Mouse (Mus musculus) neural tube, embryonic 15.5 days (tissue): ENCODE results near the gene Olfr983. TPM values are rescaled to one million over a fixed set of nuclear protein-coding genes. Genes with fewer than 3 reads are reported as not detected.

ENCODE experiments used
- ATAC-seq: fragments of 200-750 bp; cut with Nextera tagmentation; 2 replicates; pipeline ENCODE4 v1.8.0; 2017; ENCODE audit warnings: mild to moderate bottlenecking, moderate TSS enrichment, moderate library complexity; ENCODE audit not compliant: low FRiP score
- H3K27ac ChIP-seq: fragments of 300-500 bp; sonication (generic); replicated peaks from 2 replicates; pipeline ENCODE4 v1.5.1; 2015; ENCODE audit warnings: mild to moderate bottlenecking, inconsistent platforms
- H3K27me3 ChIP-seq: fragments of 300-500 bp; sonication (generic); replicated peaks from 2 replicates; pipeline ENCODE4 v1.6.1; 2015; ENCODE audit warnings: inconsistent platforms
- H3K36me3 ChIP-seq: fragments of 300-500 bp; sonication (generic); 2 replicates; pipeline ENCODE4 v1.6.1; 2015; ENCODE audit warnings: inconsistent platforms
- H3K4me1 ChIP-seq: fragments of 300-500 bp; sonication (generic); 2 replicates; pipeline ENCODE4 v1.6.1; 2015; ENCODE audit warnings: inconsistent platforms
- H3K4me2 ChIP-seq: fragments of 300-500 bp; sonication (generic); 2 replicates; pipeline ENCODE4 v1.6.1; 2015; ENCODE audit warnings: inconsistent platforms, mild to moderate bottlenecking, moderate library complexity
- H3K4me3 ChIP-seq: fragments of 300-500 bp; sonication (generic); replicated peaks from 2 replicates; pipeline ENCODE4 v1.5.1; 2015; ENCODE audit warnings: mild to moderate bottlenecking, inconsistent platforms
- H3K9ac ChIP-seq: fragments of 300-500 bp; sonication (generic); replicated peaks from 2 replicates; pipeline ENCODE4 v1.6.1; 2015; ENCODE audit warnings: mild to moderate bottlenecking, inconsistent platforms
- H3K9me3 ChIP-seq: fragments of 300-500 bp; sonication (generic); replicated peaks from 2 replicates; pipeline ENCODE4 v1.6.1; 2016; ENCODE audit warnings: inconsistent platforms
- WGBS: fragments of 180-500 bp; shearing (Covaris S2); methylation state at CpG from one replicate; pipeline ENCODE4 v1.1.7; 2015; ENCODE audit warnings: mixed read lengths; 5-methylcytosine and 5-hydroxymethylcytosine counted together
- polyA plus RNA-seq: library from polyadenylated mRNA; unstranded; fragments of >200 nt; fragmentation: Nextera tagmentation; extraction: Ambion mirVana; gene quantifications from 2 replicates; pipeline ENCODE4 v1.2.1, GENCODE M21; 2015

Olfr983 gene
- not detected in 2 replicates for polyA plus RNA-seq

DNA sequence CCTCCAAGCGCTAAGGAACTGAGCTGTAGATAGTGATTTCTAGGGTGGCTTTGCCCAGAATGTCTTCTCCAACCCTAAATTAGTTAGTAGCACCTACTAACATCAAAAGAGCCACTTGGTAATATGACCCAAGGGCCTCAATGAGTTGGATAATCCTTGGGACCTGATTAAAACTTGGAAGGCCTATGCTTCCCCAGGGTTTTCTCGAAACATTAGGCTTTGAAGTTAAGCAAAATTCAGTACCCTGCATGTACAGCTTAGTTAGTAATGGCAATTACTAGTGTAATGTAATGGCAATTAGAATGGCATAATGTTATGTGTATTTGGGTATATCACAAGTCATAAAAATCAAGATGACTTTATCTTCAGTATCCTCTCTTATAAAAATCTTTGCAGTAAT, at the start of gene Olfr983:
TSS of gene Olfr983 (minus strand) at position 101 of the 400 bp plus-strand sequence.
- whole genome bisulfite sequencing = 86% methylated on average over 2 of the region's 2 CpGs

DNA sequence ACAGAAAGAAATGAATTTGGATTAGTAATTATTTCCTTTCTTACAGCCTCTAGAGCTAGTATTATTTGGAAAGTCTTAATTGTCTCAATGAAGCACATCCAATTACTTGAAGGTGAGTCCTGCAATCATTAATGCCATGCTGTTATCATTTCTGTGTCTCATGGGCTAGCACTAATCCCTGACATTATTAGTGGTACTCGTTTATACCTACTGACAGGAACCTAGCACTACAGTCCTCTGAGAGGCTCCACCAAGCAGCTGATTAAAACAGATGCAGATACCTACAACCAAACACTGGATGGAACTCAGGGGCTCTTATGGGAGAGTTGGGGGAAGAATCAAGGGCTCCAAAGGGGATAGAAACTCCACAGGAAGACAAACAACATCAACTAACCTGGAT, 48.1 kb upstream of the Olfr983 start:
- 53% methylated on average over 1 of the region's 1 CpGs for WGBS
- Histone ChIP-seq H3K36me3 (no peaks in the 10 kb centered on the region), H3K27me3 (no peaks in the 10 kb centered on the region), H3K27ac (no peak overlapping the region), H3K4me1 (no peaks in the 10 kb centered on the region), H3K9ac (no peak overlapping the region), H3K4me3 (no peak overlapping the region), H3K4me2 (no peak overlapping the region), H3K9me3 (no peaks in the 10 kb centered on the region)
- ATAC-seq = peak; percentile 66

More for the DNA sequence above, at the start of gene Olfr983:
- no peak for ATAC-seq
- Histone ChIP-seq H3K27ac (no peak within 1 kb of the TSS), H3K9ac (no peak within 1 kb of the TSS), H3K36me3 (no peaks in the 10 kb centered on the region), H3K9me3 (no peaks in the 10 kb centered on the region), H3K4me1 (no peaks in the 10 kb centered on the region), H3K4me3 (no peak within 1 kb of the TSS), H3K4me2 (no peak within 1 kb of the TSS), H3K27me3 (no peaks in the 10 kb centered on the region)

DNA sequence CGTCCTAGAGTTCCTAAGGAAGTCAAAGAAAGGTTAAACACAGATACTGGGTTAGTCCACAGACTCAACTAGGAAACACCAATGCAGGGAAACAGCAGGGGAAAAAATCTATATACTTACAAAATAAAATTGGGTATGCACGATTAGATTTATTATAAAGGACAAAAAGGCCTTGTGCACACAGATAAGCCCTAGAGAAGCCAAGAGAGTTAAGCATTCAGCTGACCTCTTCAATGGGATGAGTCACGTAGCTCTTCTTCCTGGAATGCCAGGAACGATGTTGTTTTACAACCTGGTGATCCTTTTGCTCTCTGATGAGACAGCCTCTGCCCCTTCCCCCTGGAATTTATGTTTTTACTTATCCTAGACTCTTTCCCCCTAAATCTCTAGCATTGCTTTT, 46.1 kb upstream of the Olfr983 start:
- no peak for ATAC-seq
- no peaks in the 10 kb centered on the region for H3K27me3 ChIP-seq
- WGBS = 58% methylated on average over 4 of the region's 4 CpGs
- no peaks in the 10 kb centered on the region for H3K36me3 ChIP-seq
- H3K4me3 ChIP-seq = no peak overlapping the region
- H3K27ac ChIP-seq = no peak overlapping the region
- H3K4me1 ChIP-seq = no peaks in the 10 kb centered on the region
- H3K9me3 ChIP-seq = no peaks in the 10 kb centered on the region
- H3K4me2 ChIP-seq = no peak overlapping the region
- no peak overlapping the region for H3K9ac ChIP-seq

DNA sequence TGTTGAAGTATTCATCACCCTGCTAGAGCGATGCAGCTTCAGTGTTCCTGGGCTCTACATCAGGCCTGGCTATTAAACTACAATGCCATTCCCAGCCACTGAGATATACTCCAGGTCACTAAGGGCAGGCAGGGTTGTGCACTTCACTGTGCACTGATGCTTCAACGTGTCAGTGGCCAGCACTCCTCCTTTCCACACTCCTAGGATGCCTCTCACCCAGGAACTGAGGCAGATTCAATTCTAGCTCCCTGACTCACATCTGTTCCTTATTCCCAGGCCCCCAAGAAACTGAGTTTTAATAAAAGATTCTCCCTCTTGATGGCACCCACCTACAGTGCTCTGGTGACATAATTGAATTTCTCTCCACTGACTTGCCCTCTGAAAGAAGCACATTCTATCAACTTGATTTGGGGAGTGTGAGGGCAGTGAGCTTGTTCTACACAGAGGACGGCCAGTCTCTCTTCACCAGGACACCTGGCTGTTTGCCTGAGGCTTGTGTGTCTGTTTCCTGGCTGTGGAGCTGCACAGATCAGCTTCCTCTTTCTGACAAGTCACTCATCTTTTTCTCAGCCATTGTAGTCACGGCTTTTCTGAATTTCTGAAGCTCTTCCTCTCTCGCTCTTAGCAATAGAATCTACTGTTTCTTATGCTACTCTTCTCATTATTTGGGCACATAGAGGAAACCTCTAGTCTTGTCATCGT, 43.7 kb upstream of the Olfr983 start:
- no peak for ATAC-seq
- no peak overlapping the region for H3K4me2 ChIP-seq

DNA sequence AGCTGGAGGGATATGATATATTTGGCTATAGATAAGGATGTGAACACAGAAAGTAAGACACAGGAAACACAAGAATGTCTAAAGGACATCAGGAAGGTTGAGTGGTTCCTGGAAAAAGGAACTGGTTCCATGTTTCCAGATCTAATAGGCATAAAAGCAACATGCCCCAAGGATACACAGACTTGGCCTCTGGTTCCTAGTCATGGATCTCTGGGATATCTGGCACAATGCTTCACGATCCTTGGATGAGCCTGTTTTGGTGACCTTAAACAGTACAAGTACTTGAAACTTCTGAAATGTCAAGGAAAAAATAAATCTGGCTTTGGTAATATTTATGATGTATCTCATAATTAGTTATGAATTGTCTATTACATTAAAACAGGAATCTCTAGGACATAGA, 37.2 kb upstream of the Olfr983 start:
- Histone ChIP-seq H3K27ac (no peak overlapping the region), H3K4me2 (no peak overlapping the region), H3K27me3 (no peaks in the 10 kb centered on the region), H3K4me3 (no peak overlapping the region), H3K9ac (no peak overlapping the region), H3K4me1 (no peaks in the 10 kb centered on the region), H3K9me3 (no peaks in the 10 kb centered on the region), H3K36me3 (no peaks in the 10 kb centered on the region)
- 90% methylated on average over 1 of the region's 1 CpGs for WGBS
- no peak for ATAC-seq

More for the DNA sequence above, 43.7 kb upstream of the Olfr983 start:
- no peaks in the 10 kb centered on the region for H3K4me1 ChIP-seq
- H3K27me3 ChIP-seq = no peaks in the 10 kb centered on the region
- H3K36me3 ChIP-seq = no peaks in the 10 kb centered on the region
- H3K27ac ChIP-seq = no peak overlapping the region
- H3K9ac ChIP-seq = no peak overlapping the region
- 86% methylated on average over 6 of the region's 6 CpGs for WGBS
- no peak overlapping the region for H3K4me3 ChIP-seq
- H3K9me3 ChIP-seq = no peaks in the 10 kb centered on the region

DNA sequence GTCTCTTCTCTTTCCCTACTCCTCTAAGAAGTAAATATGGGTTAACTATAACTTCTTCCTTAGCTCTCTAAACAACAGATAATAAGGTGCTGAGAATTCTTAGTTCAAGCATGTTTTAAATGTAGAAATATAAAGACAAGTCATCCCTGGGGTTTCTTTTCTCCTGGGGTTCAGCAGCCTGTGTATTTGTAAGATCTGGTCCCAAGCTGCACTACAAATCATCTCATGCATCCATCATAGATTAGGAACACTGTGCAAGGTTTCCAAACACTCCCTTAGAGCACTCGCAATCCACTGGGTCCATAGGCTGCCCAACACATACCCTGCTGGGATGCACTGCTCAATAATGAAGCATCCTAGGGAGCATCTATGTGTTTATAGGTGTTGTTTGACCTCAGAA, 36.7 kb upstream of the Olfr983 start, which contains the start of gene Olfr985:
TSS of gene Olfr985 (minus strand) at position 101 of the 400 bp plus-strand sequence.
- Histone ChIP-seq H3K4me2 (no peak within 1 kb of the TSS), H3K4me1 (no peaks in the 10 kb centered on the region), H3K27me3 (no peaks in the 10 kb centered on the region), H3K4me3 (no peak within 1 kb of the TSS), H3K27ac (no peak within 1 kb of the TSS), H3K9me3 (no peaks in the 10 kb centered on the region), H3K36me3 (no peaks in the 10 kb centered on the region), H3K9ac (no peak within 1 kb of the TSS)
- 93% methylated on average over 1 of the region's 1 CpGs for WGBS
- ATAC-seq = no peak

DNA sequence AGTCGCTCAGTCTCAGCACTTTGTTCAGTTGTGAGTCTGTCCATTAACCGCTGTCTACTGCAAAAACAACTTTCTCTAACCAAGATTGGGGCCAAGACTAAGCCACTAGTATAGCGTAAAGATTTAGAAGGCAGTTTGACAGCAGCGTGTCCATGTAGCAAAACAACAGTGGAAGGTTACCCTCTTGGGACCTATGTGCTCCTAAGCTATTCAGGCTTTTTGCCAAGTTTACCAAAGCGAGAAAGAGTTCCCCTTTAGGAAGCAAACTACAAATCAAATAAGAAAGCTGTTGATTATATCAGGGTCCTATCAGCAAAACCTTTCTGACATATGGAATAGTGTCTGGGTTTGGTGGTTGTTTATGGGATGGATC, 23.9 kb upstream of the Olfr983 start:
- Histone ChIP-seq H3K27me3 (no peaks in the 10 kb centered on the region), H3K4me1 (no peaks in the 10 kb centered on the region), H3K4me3 (no peak overlapping the region), H3K4me2 (no peak overlapping the region), H3K36me3 (no peaks in the 10 kb centered on the region), H3K9me3 (no peaks in the 10 kb centered on the region), H3K9ac (no peak overlapping the region), H3K27ac (no peak overlapping the region)
- 69% methylated on average over 5 of the region's 5 CpGs for WGBS
- no peak for ATAC-seq

DNA sequence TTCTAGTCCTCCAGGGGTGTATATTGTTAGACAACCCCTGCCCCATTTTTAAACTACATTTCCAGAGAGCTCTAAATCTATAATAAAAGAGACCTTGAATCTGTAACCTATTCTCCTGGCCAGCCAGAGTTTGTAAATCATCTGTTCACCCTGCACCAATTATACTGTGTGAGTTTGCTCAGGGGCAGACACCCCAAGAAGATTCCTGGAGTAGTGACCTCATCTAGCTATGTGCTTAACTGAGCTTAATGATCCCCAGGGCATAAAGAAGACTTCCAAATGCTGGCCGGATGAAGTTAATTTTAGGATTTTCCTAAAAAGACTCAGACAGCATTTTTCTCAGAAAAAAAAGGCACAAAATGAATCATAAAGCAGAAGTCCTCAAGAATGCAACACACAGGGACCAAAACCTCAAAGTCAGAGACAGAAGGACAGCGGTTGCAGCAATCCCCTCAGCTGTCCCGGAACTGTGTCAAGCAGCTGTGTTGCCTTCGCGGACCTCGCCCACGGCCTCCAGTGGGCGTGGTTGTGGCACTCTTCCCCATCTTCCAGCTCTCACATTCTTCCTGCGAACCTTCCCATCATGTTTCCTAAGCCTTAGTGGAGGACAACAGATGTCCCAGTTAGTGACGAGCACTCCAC, 23.4 kb upstream of the Olfr983 start:
- H3K4me2 ChIP-seq = no peak overlapping the region
- H3K27ac ChIP-seq = no peak overlapping the region
- H3K36me3 ChIP-seq = no peaks in the 10 kb centered on the region
- no peaks in the 10 kb centered on the region for H3K27me3 ChIP-seq
- no peak for ATAC-seq
- no peak overlapping the region for H3K9ac ChIP-seq
- WGBS = 68% methylated on average over 10 of the region's 10 CpGs
- H3K4me1 ChIP-seq = no peaks in the 10 kb centered on the region
- no peaks in the 10 kb centered on the region for H3K9me3 ChIP-seq
- no peak overlapping the region for H3K4me3 ChIP-seq

DNA sequence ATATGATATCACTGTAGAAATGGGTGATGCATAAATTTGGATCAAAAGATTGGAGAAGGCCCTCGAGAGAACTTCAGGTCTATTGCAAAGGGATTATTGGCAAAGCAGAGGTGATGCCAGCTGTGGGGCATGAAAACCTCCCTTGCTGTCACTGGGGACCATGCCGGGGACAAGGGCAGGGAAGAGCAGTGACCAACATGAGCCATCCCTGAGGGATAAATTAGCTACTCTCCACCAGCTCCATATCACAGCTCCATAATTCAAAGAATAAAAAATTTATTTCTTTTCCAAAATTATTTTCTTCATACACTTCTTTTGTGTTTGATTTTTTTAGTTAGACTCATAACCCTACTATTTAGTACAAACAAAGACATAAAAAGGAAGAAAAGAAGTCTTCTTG, 20.7 kb upstream of the Olfr983 start, which contains the start of gene Olfr984:
TSS of gene Olfr984 (minus strand) at position 101 of the 400 bp plus-strand sequence.
- Histone ChIP-seq H3K27me3 (no peaks in the 10 kb centered on the region), H3K9me3 (no peaks in the 10 kb centered on the region), H3K4me2 (no peak within 1 kb of the TSS), H3K4me3 (no peak within 1 kb of the TSS), H3K4me1 (no peaks in the 10 kb centered on the region), H3K27ac (no peak within 1 kb of the TSS), H3K9ac (no peak within 1 kb of the TSS), H3K36me3 (no peaks in the 10 kb centered on the region)
- no peak for ATAC-seq
- 95% methylated on average over 2 of the region's 2 CpGs for WGBS

DNA sequence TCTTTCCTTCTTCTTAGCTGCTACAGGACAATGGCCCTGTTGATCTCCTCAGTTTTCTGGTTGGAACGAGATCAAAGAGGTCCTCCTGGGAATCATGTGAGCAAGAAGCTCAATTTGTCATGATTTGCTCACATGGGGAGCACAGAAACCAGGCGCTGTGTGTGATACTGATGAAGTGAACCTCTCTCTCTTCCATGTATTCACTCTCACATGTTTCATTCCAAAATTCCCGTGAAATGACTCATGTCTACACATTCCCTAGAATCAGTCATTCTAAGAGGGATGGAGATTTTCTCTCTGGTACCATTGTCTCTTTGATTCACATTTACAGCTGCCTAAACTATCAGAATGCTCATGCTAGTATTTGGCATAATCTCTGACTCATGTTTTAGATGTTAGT, 1.4 kb upstream of the Olfr983 start:
- Histone ChIP-seq H3K36me3 (no peaks in the 10 kb centered on the region), H3K4me3 (no peak overlapping the region), H3K27ac (no peak overlapping the region), H3K27me3 (no peaks in the 10 kb centered on the region), H3K4me1 (no peaks in the 10 kb centered on the region), H3K9ac (no peak overlapping the region), H3K4me2 (no peak overlapping the region), H3K9me3 (no peaks in the 10 kb centered on the region)
- ATAC-seq = no peak
- WGBS = 64% methylated on average over 3 of the region's 3 CpGs

DNA sequence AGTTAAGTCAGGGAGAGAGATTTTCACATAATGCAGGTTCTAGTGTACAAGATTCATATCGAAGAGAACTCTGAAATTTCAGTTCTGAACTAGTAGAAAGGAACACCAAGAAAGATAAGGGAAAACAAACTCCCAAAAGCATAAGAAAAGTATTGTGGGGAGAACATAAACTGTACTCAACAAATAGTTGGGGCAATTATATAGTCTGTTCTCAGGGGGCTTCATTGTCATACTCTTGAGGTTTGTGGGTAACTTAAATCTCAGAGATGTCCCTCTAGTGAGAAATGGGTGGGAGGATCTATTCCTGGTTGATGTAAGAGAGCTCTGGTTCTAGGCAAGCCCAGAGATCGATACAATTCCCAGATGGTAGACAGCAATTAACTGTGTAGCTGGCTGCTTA, 19.9 kb downstream of the Olfr983 start, which contains the start of gene Olfr982:
TSS of gene Olfr982 (plus strand) at position 301 of the 400 bp plus-strand sequence.
- Histone ChIP-seq H3K9me3 (no peaks in the 10 kb centered on the region), H3K4me2 (no peak within 1 kb of the TSS), H3K36me3 (no peaks in the 10 kb centered on the region), H3K27me3 (no peaks in the 10 kb centered on the region), H3K4me1 (no peaks in the 10 kb centered on the region), H3K9ac (no peak within 1 kb of the TSS), H3K27ac (no peak within 1 kb of the TSS), H3K4me3 (no peak within 1 kb of the TSS)
- no peak for ATAC-seq
- 83% methylated on average over 2 of the region's 2 CpGs for WGBS

DNA sequence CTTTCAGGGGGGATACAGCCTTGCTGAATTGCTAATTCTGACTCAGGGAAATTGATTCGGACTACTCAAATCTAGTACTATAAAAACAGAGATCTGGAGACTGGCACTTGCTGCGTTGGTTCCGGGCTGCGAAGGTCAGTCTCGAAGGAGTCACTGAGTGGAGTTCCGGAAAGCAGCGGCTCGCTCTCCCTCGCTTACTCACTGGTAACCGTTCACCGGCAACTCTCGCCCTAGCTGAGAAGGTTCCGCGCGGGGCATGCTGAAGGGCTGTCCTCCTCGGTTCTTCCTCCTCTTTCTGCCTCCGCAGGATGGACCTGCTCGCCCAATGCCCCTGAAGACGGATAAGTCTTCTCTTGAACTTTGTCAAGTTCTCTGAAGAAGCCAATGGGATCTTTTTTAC, 43.3 kb downstream of the Olfr983 start:
- WGBS = 94% methylated on average over 19 of the region's 19 CpGs
- Histone ChIP-seq H3K36me3 (no peaks in the 10 kb centered on the region), H3K4me1 (no peaks in the 10 kb centered on the region), H3K27ac (no peak overlapping the region), H3K9ac (no peak overlapping the region), H3K27me3 (no peaks in the 10 kb centered on the region), H3K9me3 (no peaks in the 10 kb centered on the region), H3K4me2 (no peak overlapping the region), H3K4me3 (no peak overlapping the region)
- no peak for ATAC-seq
